Mouse (Mus musculus): Measurements from ENCODE around the gene Gng8.

- TF ChIP-seq CTCF (IDR thresholded peaks at IDR 0.05; ENCODE audit: low read depth) (peak; percentile 15; the same call in 1 of the 2 replicates), EP300 (IDR thresholded peaks at IDR 0.05; ENCODE audit: low read depth) (no peak)
Measured at GRCm38 (mm10) chr7:16937312-16937711, 45.7 kb downstream of the Gng8 start.
